In genomic region chr17:13206491-13206890, GRCm38 (mm10) we compare ENCODE assay signal across 16 mouse cellular contexts. TPM values are rescaled to one million over a fixed set of nuclear protein-coding genes. Genes with fewer than 3 reads are reported as not detected.
DNase-seq lines count a peak whose midpoint lies in the region; ATAC-seq and TF ChIP-seq lines count a peak whose summit lies in the region.
"Had no signal": no experiment of that assay in that cellular context is flagged by ENCODE, and none has a peak within 500 bp of the region (broad histone marks: within the 10 kb centered on the region; RNA-seq: fewer than 3 reads in every experiment).

No protein-coding gene starts in this region.

- 0 out of 2 replicates have a peak, but pooled peaks have one; percentile 19 for ATAC-seq in heart, postnatal 0 days (ENCODE audit: insufficient read depth, low read depth)
- peak; percentile 27; the same call in 1 of the 2 replicates for ATAC-seq in neural tube, embryonic 11.5 days (ENCODE audit: insufficient read depth, low FRiP score, low TSS enrichment)
- no peak for ATAC-seq in monocyte, adult 5-6 weeks (replicated peaks; ENCODE audit: insufficient number of reproducible peaks, low FRiP score, low TSS enrichment, poor library complexity, severe bottlenecking)
- ATAC-seq in megakaryocyte, adult 5-6 weeks (ENCODE audit: poor library complexity, severe bottlenecking): no peak

- H3K4me1 ChIP-seq in heart, postnatal 0 days (ENCODE audit: control insufficient read depth, insufficient read depth): no peaks in the 10 kb centered on the region
- no peaks in the 10 kb centered on the region for H3K4me1 ChIP-seq in neural tube, embryonic 11.5 days (ENCODE audit: control insufficient read depth, insufficient read depth, low read length)
- H3K4me1 ChIP-seq in limb, embryonic 10.5 days: no peaks in the 10 kb centered on the region

- TF ChIP-seq EP300 in heart, postnatal 0 days (IDR thresholded peaks at IDR 0.05; ENCODE audit: low read depth): no peak

- H3K9me3 ChIP-seq in heart, postnatal 0 days (replicated peaks; ENCODE audit: control insufficient read depth, low read length): peaks cover 16% of the 10 kb centered on the region
- H3K9me3 ChIP-seq in neural tube, embryonic 11.5 days (ENCODE audit: control insufficient read depth, low read length): peaks cover 19% of the 10 kb centered on the region
- H3K9me3 ChIP-seq in limb, embryonic 10.5 days (replicated peaks): peaks cover 26% of the 10 kb centered on the region

- H3K4me2 ChIP-seq in heart, postnatal 0 days (ENCODE audit: low read depth, low read length): no peak overlapping the region
- no peak overlapping the region for H3K4me2 ChIP-seq in neural tube, embryonic 11.5 days (ENCODE audit: low read depth)
- H3K4me2 ChIP-seq: lung, embryonic 14.5 days had no signal

- H3K36me3 ChIP-seq in heart, postnatal 0 days (replicated peaks; ENCODE audit: control insufficient read depth, insufficient read depth, low read length): no peaks in the 10 kb centered on the region
- 0 out of 2 replicates have a peak, but pooled peaks cover 3% of the 10 kb centered on the region for H3K36me3 ChIP-seq in neural tube, embryonic 11.5 days (ENCODE audit: control insufficient read depth, insufficient read depth, low read length)
- no peaks in the 10 kb centered on the region for H3K36me3 ChIP-seq in limb, embryonic 10.5 days

- no peak overlapping the region for H3K9ac ChIP-seq in heart, postnatal 0 days (replicated peaks; ENCODE audit: low read depth, low read length)
- H3K9ac ChIP-seq in neural tube, embryonic 11.5 days (ENCODE audit: low read length): no peak overlapping the region
- H3K9ac ChIP-seq: lung, embryonic 14.5 days had no signal

- DNase-seq in heart, postnatal 0 days (ENCODE audit: low spot score): no peak
- no peak for DNase-seq in heart, adult 18-20 months
- DNase-seq in neural tube, embryonic 11.5 days (ENCODE audit: low spot score): no peak
- no peak for DNase-seq in neural tube, embryonic 10.5 days (ENCODE audit: extremely low spot score, low spot score)
- DNase-seq in limb, embryonic 10.5 days (ENCODE audit: low spot score): peak; percentile 32
- DNase-seq: adrenal gland, adult 8-10 months; cerebellum, postnatal 25 days; lung, embryonic 14.5 days had no signal

- 71% methylated on average over 2 of the region's 2 CpGs for WGBS in heart, postnatal 0 days
- WGBS in neural tube, embryonic 11.5 days: 87% methylated on average over 2 of the region's 2 CpGs
- WGBS in limb, embryonic 10.5 days: 92% methylated on average over 2 of the region's 2 CpGs

- no peak for TF ChIP-seq CTCF in heart, postnatal 0 days (IDR thresholded peaks at IDR 0.05; ENCODE audit: low read depth)

- H3K4me3 ChIP-seq in heart, postnatal 0 days (ENCODE audit: low read depth, low read length): no peak overlapping the region
- H3K4me3 ChIP-seq in neural tube, embryonic 11.5 days (ENCODE audit: low read depth, low read length): no peak overlapping the region
- H3K4me3 ChIP-seq in limb, embryonic 10.5 days: no peak overlapping the region

- H3K27ac ChIP-seq in heart, postnatal 0 days (ENCODE audit: low read depth): no peak overlapping the region
- H3K27ac ChIP-seq in neural tube, embryonic 11.5 days (ENCODE audit: low read depth, low read length): no peak overlapping the region
- H3K27ac ChIP-seq in limb, embryonic 10.5 days: no peak overlapping the region

- no peaks in the 10 kb centered on the region for H3K27me3 ChIP-seq in heart, postnatal 0 days (ENCODE audit: control insufficient read depth, insufficient read depth, low read length)
- no peaks in the 10 kb centered on the region for H3K27me3 ChIP-seq in neural tube, embryonic 11.5 days (ENCODE audit: control insufficient read depth, insufficient read depth, low read length)
- no peaks in the 10 kb centered on the region for H3K27me3 ChIP-seq in limb, embryonic 10.5 days (ENCODE audit: low read depth, poor library complexity, severe bottlenecking)
- H3K27me3 ChIP-seq: CH12.LX had no signal

RNA-seq across cellular contexts. Expression of gene Smok2a, which starts 14.5 kb away (rescaled TPM):
- total RNA-seq in heart, postnatal 0 days (2014; rRNA removed; ENCODE audit: low replicate concordance): not detected in 2 replicates
- polyA plus RNA-seq in heart, postnatal 0 days (2015; fragmentation: Nextera tagmentation; extraction: Ambion mirVana): not detected in 2 replicates
- not detected for total RNA-seq in heart, adult 18-20 months (2021)
- polyA plus RNA-seq in neural tube, embryonic 11.5 days (2014; fragmentation: Nextera tagmentation; extraction: Ambion mirVana): not detected in 2 replicates
- not detected in 2 replicates for polyA plus RNA-seq in limb, embryonic 10.5 days (2016; fragmentation: Nextera tagmentation; extraction: Ambion mirVana)
- total RNA-seq in monocyte, adult 5-6 weeks (2017): not detected in 3 replicates
- total RNA-seq in megakaryocyte, adult 5-6 weeks (2015): not detected in 2 replicates
- total RNA-seq in megakaryocyte, adult 5-6 weeks (2017): not detected in 2 replicates
- total RNA-seq: adrenal gland, adult 8-10 months; CH12.LX; gastrocnemius, adult 8-10 months; hematopoietic stem cell, adult 5-6 weeks; left cerebral cortex, postnatal 14 days had no signal
- polyA plus RNA-seq: large intestine, adult 2 months; lung, embryonic 14.5 days; urinary bladder, adult 2 months had no signal

RNA-seq across cellular contexts. Expression of gene Smok2b, which starts 23.6 kb away (rescaled TPM):
- not detected in 2 replicates for total RNA-seq in heart, postnatal 0 days (2014; rRNA removed; ENCODE audit: low replicate concordance)
- polyA plus RNA-seq in heart, postnatal 0 days (2015; fragmentation: Nextera tagmentation; extraction: Ambion mirVana): not detected in 2 replicates
- total RNA-seq in heart, adult 18-20 months (2021): not detected
- polyA plus RNA-seq in neural tube, embryonic 11.5 days (2014; fragmentation: Nextera tagmentation; extraction: Ambion mirVana): not detected in 2 replicates
- not detected in 2 replicates for polyA plus RNA-seq in limb, embryonic 10.5 days (2016; fragmentation: Nextera tagmentation; extraction: Ambion mirVana)
- total RNA-seq in monocyte, adult 5-6 weeks (2017): not detected in 3 replicates
- total RNA-seq in megakaryocyte, adult 5-6 weeks (2015): not detected in 2 replicates
- not detected in 2 replicates for total RNA-seq in megakaryocyte, adult 5-6 weeks (2017)
- total RNA-seq: adrenal gland, adult 8-10 months; CH12.LX; gastrocnemius, adult 8-10 months; hematopoietic stem cell, adult 5-6 weeks; left cerebral cortex, postnatal 14 days had no signal
- polyA plus RNA-seq: large intestine, adult 2 months; lung, embryonic 14.5 days; urinary bladder, adult 2 months had no signal

Comparison
In these comparisons a context has a peak if more than half of its experiments do, and no peak if none do; other contexts are left out.
1. ATAC-seq: peak in heart, postnatal 0 days (single experiment) and neural tube, embryonic 11.5 days (single experiment); none in monocyte, adult 5-6 weeks (single experiment) and megakaryocyte, adult 5-6 weeks (single experiment).